Mouse (Mus musculus) myocyte (in vitro differentiated cells): ENCODE data around the gene Defb20.

Experiments used
- POLR2A ChIP-seq: IDR thresholded peaks from one replicate; pipeline ENCODE4 v1.6.1; 2011; ENCODE audit warnings: low read depth, mild to moderate bottlenecking, control low read depth, moderate library complexity; ENCODE audit not compliant: insufficient read length
- POLR2AphosphoS2 ChIP-seq: IDR thresholded peaks from one replicate; pipeline ENCODE4 v1.6.1; 2011; ENCODE audit warnings: low read depth, control low read depth; ENCODE audit not compliant: insufficient read length
- SRF ChIP-seq: IDR thresholded peaks from one replicate; pipeline ENCODE4 v1.6.1; 2011; ENCODE audit warnings: low read depth; ENCODE audit not compliant: control insufficient read depth, insufficient read length

GRCm38 (mm10) chr2:152490038-152490437 is 13.2 kb downstream of the Defb20 start, which contains the start of gene Defb22:
- no peak for TF ChIP-seq POLR2A
- no peak for TF ChIP-seq POLR2AphosphoS2
- TF ChIP-seq SRF: no peak
